Mouse (Mus musculus) myocyte (in vitro differentiated cells): ENCODE measurements at regions not wholly inside any gene's neighbourhood (a gene's known extent, or its start where the extent isn't known, plus 50 kb on each side); places are given as distances from the start of the nearest gene placed in this dataset.

Experiments
- H3K27me3 ChIP-seq: one replicate; pipeline ENCODE4 v1.6.1; 2011; ENCODE audit not compliant: control insufficient read depth, insufficient read depth, insufficient read length
- H3K36me3 ChIP-seq: one replicate; pipeline ENCODE4 v1.6.1; 2011; ENCODE audit not compliant: control insufficient read depth, insufficient read depth
- H3K4me2 ChIP-seq: one replicate; pipeline ENCODE4 v1.6.1; 2011; ENCODE audit warnings: low read depth, control low read depth
- H3K4me3 ChIP-seq: one replicate; pipeline ENCODE4 v1.5.1; 2011; ENCODE audit warnings: mild to moderate bottlenecking, control low read depth, moderate library complexity
- H3K79me2 ChIP-seq: one replicate; pipeline ENCODE4 v1.6.1; 2011; ENCODE audit not compliant: control insufficient read depth, insufficient read depth
- H3ac ChIP-seq: one replicate; pipeline ENCODE4 v1.6.1; 2011; ENCODE audit not compliant: control insufficient read depth, insufficient read length
- CEBPB ChIP-seq: IDR thresholded peaks from 2 replicates; pipeline ENCODE4 v1.6.1; 2011; ENCODE audit warnings: mild to moderate bottlenecking, moderate library complexity; ENCODE audit not compliant: poor library complexity, insufficient read depth, severe bottlenecking
- E2F4 ChIP-seq: IDR thresholded peaks from one replicate; pipeline ENCODE4 v1.6.1; 2011; ENCODE audit warnings: mild to moderate bottlenecking, control low read depth, moderate library complexity; ENCODE audit not compliant: insufficient read depth
- MAX ChIP-seq: IDR thresholded peaks from one replicate; pipeline ENCODE4 v1.6.1; 2011; ENCODE audit warnings: low read depth, mild to moderate bottlenecking, control low read depth
- MYOD1 ChIP-seq, 3 experiments: IDR thresholded peaks; one replicate each; pipeline ENCODE4 v1.6.1; 2011; ENCODE audit warnings: control low read depth in 2 of 3, low read depth in 2 of 3, mild to moderate bottlenecking in 2 of 3, moderate library complexity in 1 of 3; ENCODE audit not compliant: insufficient read length in 2 of 3, control insufficient read depth in 1 of 3
- MYOG ChIP-seq, 3 experiments: IDR thresholded peaks; one replicate each; pipeline ENCODE4 v1.6.1; 2011; ENCODE audit warnings: control low read depth in 2 of 3, low read depth in 2 of 3, mild to moderate bottlenecking in 2 of 3; ENCODE audit not compliant: insufficient read length in 2 of 3, control insufficient read depth in 1 of 3, insufficient read depth in 1 of 3
- POLR2A ChIP-seq: IDR thresholded peaks from one replicate; pipeline ENCODE4 v1.6.1; 2011; ENCODE audit warnings: low read depth, mild to moderate bottlenecking, control low read depth, moderate library complexity; ENCODE audit not compliant: insufficient read length
- POLR2AphosphoS2 ChIP-seq: IDR thresholded peaks from one replicate; pipeline ENCODE4 v1.6.1; 2011; ENCODE audit warnings: low read depth, control low read depth; ENCODE audit not compliant: insufficient read length
- REST ChIP-seq: IDR thresholded peaks from one replicate; pipeline ENCODE4 v1.6.1; 2011; ENCODE audit warnings: mild to moderate bottlenecking, control low read depth, moderate library complexity; ENCODE audit not compliant: insufficient read depth, insufficient read length
- SRF ChIP-seq: IDR thresholded peaks from one replicate; pipeline ENCODE4 v1.6.1; 2011; ENCODE audit warnings: low read depth; ENCODE audit not compliant: control insufficient read depth, insufficient read length
- TCF12 ChIP-seq: IDR thresholded peaks from one replicate; pipeline ENCODE4 v1.6.1; 2011; ENCODE audit warnings: mild to moderate bottlenecking, control low read depth; ENCODE audit not compliant: poor library complexity, insufficient read depth, severe bottlenecking
- TCF3 ChIP-seq: IDR thresholded peaks from one replicate; pipeline ENCODE4 v1.6.1; 2011; ENCODE audit warnings: low read depth, control low read depth; ENCODE audit not compliant: insufficient read length
- USF1 ChIP-seq: IDR thresholded peaks from one replicate; pipeline ENCODE4 v1.6.1; 2011; ENCODE audit warnings: low read depth, mild to moderate bottlenecking, control low read depth, moderate library complexity

- H3K4me2 ChIP-seq: peak overlapping the region; percentile 79
- H3K79me2 ChIP-seq: no peaks in the 10 kb centered on the region
- no peak overlapping the region for H3ac ChIP-seq
- no peak overlapping the region for H3K4me3 ChIP-seq
- no peaks in the 10 kb centered on the region for H3K36me3 ChIP-seq
- TF ChIP-seq TCF3: no peak
- no peak for TF ChIP-seq SRF
- no peak for TF ChIP-seq TCF12
- no peak for TF ChIP-seq MYOG (IDR thresholded peaks at IDR 0.05; ENCODE audit: control insufficient read depth in 1 of 3, insufficient read depth in 1 of 3, insufficient read length in 2 of 3, low read depth in 2 of 3)
- no peak for TF ChIP-seq POLR2A
- no peak for TF ChIP-seq USF1
- TF ChIP-seq MAX: no peak
- no peak for TF ChIP-seq MYOD1 (IDR thresholded peaks at IDR 0.05; ENCODE audit: control insufficient read depth in 1 of 3, insufficient read length in 2 of 3, low read depth in 2 of 3)
- TF ChIP-seq REST: no peak
- TF ChIP-seq CEBPB: no peak
- no peak for TF ChIP-seq POLR2AphosphoS2
- TF ChIP-seq E2F4: no peak
- H3K27me3 ChIP-seq: no peaks in the 10 kb centered on the region
Observed at GRCm38 (mm10) chr2:116978809-116979208, 100.3 kb downstream of the Tmco5 start.

DNA sequence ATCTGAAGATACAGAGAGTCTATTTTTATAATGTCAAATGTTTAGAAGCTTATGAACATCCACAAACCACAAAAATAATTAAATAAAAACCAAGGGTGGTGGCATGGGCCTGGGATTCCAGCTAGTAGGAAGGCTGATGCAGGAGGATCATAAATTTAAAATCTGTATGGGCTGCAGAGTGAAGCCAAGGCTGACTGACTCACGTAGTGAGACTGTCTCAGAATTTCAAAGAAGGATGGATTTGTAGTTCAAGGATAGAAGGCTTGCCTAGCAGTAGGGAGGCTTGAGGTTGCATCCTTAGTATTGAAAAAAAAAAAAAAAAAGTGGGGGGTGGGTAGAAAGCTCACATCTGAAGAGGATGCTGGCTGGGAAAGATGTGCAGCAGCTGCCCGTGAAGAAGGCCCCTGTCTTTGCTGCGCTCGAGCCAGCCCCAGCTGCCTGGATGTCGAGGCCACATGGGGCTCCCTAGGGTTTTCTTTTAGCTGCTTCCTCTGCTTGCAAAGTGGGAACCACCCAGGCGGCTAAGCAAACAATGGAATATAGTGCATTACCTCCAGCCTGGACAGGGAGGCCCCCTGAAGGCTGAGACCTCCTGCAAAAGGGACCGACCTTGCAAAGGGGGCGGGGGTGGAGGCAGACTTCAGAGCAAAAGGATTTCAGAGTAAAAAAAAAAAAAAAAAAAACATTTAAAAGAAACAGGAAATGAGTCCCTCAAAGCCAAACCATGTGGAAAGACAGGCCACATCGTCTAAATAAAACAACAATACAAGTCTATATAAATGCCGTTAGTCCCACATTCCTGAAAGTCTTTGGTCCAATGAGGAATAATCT is 101.3 kb downstream of the Tmco5 start:
- Histone ChIP-seq H3ac (no peak overlapping the region), H3K79me2 (no peaks in the 10 kb centered on the region), H3K4me2 (peak overlapping the region; percentile 79), H3K4me3 (no peak overlapping the region), H3K27me3 (no peaks in the 10 kb centered on the region), H3K36me3 (no peaks in the 10 kb centered on the region)
- TF ChIP-seq USF1 (no peak), POLR2AphosphoS2 (no peak), MAX (no peak), MYOG (IDR thresholded peaks at IDR 0.05; ENCODE audit: control insufficient read depth in 1 of 3, insufficient read depth in 1 of 3, insufficient read length in 2 of 3, low read depth in 2 of 3) (no peak), TCF3 (no peak), CEBPB (no peak), POLR2A (no peak), MYOD1 (IDR thresholded peaks at IDR 0.05; ENCODE audit: control insufficient read depth in 1 of 3, insufficient read length in 2 of 3, low read depth in 2 of 3) (peak in 1 of 3 experiments; percentile 58), E2F4 (no peak)

DNA sequence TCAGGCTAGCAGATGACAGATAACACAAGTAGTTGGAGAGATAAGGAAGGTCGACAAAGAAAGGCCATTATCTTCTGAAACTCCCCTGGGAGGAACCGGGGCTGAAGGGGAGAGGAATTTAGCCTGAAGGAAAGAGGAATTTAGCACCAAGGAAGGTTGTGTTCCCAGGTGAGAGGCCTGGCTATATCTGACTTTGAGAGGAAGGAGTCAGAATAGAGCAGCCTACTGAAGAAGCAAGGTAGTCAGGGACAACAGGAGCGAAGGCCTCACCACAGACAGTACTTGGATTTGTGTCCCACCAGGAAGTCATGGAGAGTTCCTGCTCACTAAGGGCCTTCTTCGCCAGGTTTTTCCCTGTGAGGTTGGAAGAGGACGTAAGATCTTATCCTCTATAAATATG is 102.2 kb downstream of the Tmco5 start:
- no peak overlapping the region for H3K4me3 ChIP-seq
- no peaks in the 10 kb centered on the region for H3K27me3 ChIP-seq
- H3K4me2 ChIP-seq: peak overlapping the region; percentile 40
- no peak for TF ChIP-seq MAX
- no peak for TF ChIP-seq CEBPB
- TF ChIP-seq REST: no peak
- TF ChIP-seq MYOD1 (IDR thresholded peaks at IDR 0.05; ENCODE audit: control insufficient read depth in 1 of 3, insufficient read length in 2 of 3, low read depth in 2 of 3): no peak
- TF ChIP-seq TCF12: no peak
- no peak for TF ChIP-seq POLR2A
- no peak for TF ChIP-seq USF1
- TF ChIP-seq TCF3: no peak
- no peak for TF ChIP-seq E2F4
- no peak for TF ChIP-seq POLR2AphosphoS2
- TF ChIP-seq SRF: no peak
- no peak for TF ChIP-seq MYOG (IDR thresholded peaks at IDR 0.05; ENCODE audit: control insufficient read depth in 1 of 3, insufficient read depth in 1 of 3, insufficient read length in 2 of 3, low read depth in 2 of 3)
- no peak overlapping the region for H3ac ChIP-seq
- H3K79me2 ChIP-seq: no peaks in the 10 kb centered on the region
- no peaks in the 10 kb centered on the region for H3K36me3 ChIP-seq

GRCm38 (mm10) chr2:116983351-116983750 is 104.9 kb downstream of the Tmco5 start:
- no peak overlapping the region for H3K4me2 ChIP-seq
- no peaks in the 10 kb centered on the region for H3K36me3 ChIP-seq
- no peaks in the 10 kb centered on the region for H3K27me3 ChIP-seq
- H3ac ChIP-seq: no peak overlapping the region
- H3K4me3 ChIP-seq: no peak overlapping the region
- no peaks in the 10 kb centered on the region for H3K79me2 ChIP-seq
- TF ChIP-seq E2F4: no peak
- TF ChIP-seq MAX: no peak
- TF ChIP-seq USF1: no peak
- TF ChIP-seq TCF3: no peak
- no peak for TF ChIP-seq SRF
- TF ChIP-seq MYOD1 (IDR thresholded peaks at IDR 0.05; ENCODE audit: control insufficient read depth in 1 of 3, insufficient read length in 2 of 3, low read depth in 2 of 3): no peak
- no peak for TF ChIP-seq POLR2AphosphoS2
- TF ChIP-seq POLR2A: no peak
